9 mouse cellular contexts compared by ENCODE assay signal in the genomic region with DNA sequence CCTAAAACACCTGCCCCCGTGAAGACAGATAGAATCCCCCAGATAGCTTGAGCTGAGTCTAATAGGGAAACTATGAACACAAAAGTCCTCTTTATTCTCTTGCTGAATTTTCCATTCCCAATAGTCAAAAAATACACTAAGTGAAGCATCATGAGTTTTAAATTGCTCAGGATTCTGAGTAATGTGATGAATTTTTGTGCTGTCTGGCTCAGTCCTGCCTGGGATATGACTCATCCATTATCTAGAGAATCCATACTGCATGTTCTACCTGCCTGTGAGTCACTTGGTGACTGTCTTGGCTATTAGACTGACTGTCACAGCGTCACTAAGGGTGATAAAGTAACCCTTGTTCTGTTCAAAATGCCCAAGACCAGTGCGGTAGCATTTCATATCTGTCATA.
"Had no signal": no experiment of that assay in that cellular context is flagged by ENCODE, and none has a peak within 500 bp of the region (broad histone marks: within the 10 kb centered on the region; RNA-seq: fewer than 3 reads in every experiment).

No protein-coding gene starts in this region.

- DNase-seq: kidney, adult 18-20 months; kidney, adult 9 months; kidney, postnatal 25 days; layer of hippocampus, adult 9-11 months; lung, adult 18-20 months; lung, postnatal 10 days; lung, postnatal 36 days; retina, postnatal 1 day; thymus, postnatal 36 days had no signal
